Mouse (Mus musculus): Measurements from ENCODE around the gene Enox1.

- TF ChIP-seq CTCF (IDR thresholded peaks at IDR 0.05; ENCODE audit: control insufficient read depth, insufficient read depth, low read length) (no peak), POLR2A (IDR thresholded peaks at IDR 0.05; ENCODE audit: borderline replicate concordance, control insufficient read depth, low read depth, low read length) (no peak)
These were observed 220.9 kb downstream of the Enox1 start for GRCm38 (mm10) chr14:77377439-77377838.
